Mouse (Mus musculus): ENCODE measurements at regions not wholly inside any gene's neighbourhood (a gene's known extent, or its start where the extent isn't known, plus 50 kb on each side); places are given as distances from the start of the nearest gene placed in this dataset.
"Not testable (repeated sequence)": the region's sequence is repeated elsewhere in the genome, so short reads cannot be mapped to it uniquely, and the experiment has no call there.

DNA sequence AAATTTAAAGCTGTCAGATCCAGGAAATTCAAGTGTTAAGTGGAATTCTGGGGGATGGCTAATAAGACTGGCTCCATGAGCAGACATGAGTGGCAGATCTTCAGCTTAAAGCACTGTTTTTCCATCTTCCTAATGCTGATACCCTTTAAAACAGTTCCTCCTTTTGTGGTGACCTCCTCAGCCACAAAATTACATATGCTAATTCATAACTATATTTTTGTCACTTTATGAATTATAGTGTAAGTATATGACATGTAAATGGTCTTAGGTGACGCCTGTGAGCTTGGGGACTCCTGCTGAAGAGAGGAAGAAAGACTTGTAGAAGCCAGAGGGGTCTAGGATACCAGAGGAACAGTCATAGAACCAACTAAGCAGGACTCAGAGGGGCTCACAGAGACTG lies 95.2 kb downstream of the Dusp6 start:
- Histone ChIP-seq H3K79me2 (ENCODE audit: control insufficient read depth, insufficient read depth) (no peaks in the 10 kb centered on the region), H3K79me3 (ENCODE audit: low read depth) (no peaks in the 10 kb centered on the region), H3ac (ENCODE audit: control insufficient read depth, insufficient read length, low read depth) (no peak overlapping the region), H3K4me3 (ENCODE audit: insufficient read depth, poor library complexity, severe bottlenecking) (no peak overlapping the region), H3K36me3 (ENCODE audit: control insufficient read depth, insufficient read depth) (no peaks in the 10 kb centered on the region), H3K27me3 (ENCODE audit: control insufficient read depth, insufficient read depth, insufficient read length) (no peaks in the 10 kb centered on the region)
- TF ChIP-seq MYOG (IDR thresholded peaks at IDR 0.05; ENCODE audit: control insufficient read depth, extremely low read depth, insufficient read length): no peak

DNA sequence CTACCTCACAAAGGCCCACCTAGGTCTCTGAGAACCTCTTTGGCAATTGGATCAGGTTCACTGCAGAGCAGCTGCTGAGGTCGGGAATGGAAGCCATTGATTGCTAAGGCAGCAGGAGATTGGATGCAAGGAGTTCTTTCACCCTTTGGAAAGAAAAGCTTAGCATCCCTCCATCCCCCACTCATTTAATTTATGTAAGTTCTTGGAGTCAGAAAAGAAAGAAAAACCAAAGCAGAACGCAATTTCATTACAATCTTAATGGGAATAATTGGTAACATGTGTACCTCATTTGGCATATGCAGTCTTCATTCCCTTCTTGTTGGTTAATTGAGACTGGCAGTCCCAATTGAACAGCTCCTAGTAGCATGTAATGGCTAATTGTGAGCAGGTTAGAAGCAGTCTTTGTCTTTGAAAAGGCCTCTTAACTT lies 96.4 kb downstream of the Dusp6 start:
- no peaks in the 10 kb centered on the region for H3K79me3 ChIP-seq (ENCODE audit: low read depth)
- TF ChIP-seq CEBPB (IDR thresholded peaks at IDR 0.05; ENCODE audit: low read depth): no peak
- TF ChIP-seq MAX (IDR thresholded peaks at IDR 0.05): no peak
- TF ChIP-seq MYOG (IDR thresholded peaks at IDR 0.05; ENCODE audit: control insufficient read depth, extremely low read depth, insufficient read length): no peak
- TF ChIP-seq FOSL1 (IDR thresholded peaks at IDR 0.05; ENCODE audit: insufficient read depth, low read length, poor library complexity, severe bottlenecking): no peak
- TF ChIP-seq MYOD1 (IDR thresholded peaks at IDR 0.05; ENCODE audit: control insufficient read depth, insufficient read length, low read depth): no peak
- TF ChIP-seq CTCF (IDR thresholded peaks at IDR 0.05; ENCODE audit: control insufficient read depth, insufficient read depth, insufficient read length): no peak
- no peak for TF ChIP-seq USF1 (IDR thresholded peaks at IDR 0.05; ENCODE audit: low read depth)
- no peak overlapping the region for H3K4me3 ChIP-seq (ENCODE audit: insufficient read depth, poor library complexity, severe bottlenecking)
- no peaks in the 10 kb centered on the region for H3K36me3 ChIP-seq (ENCODE audit: control insufficient read depth, insufficient read depth)
- no peaks in the 10 kb centered on the region for H3K27me3 ChIP-seq (ENCODE audit: control insufficient read depth, insufficient read depth, insufficient read length)
- no peaks in the 10 kb centered on the region for H3K79me2 ChIP-seq (ENCODE audit: control insufficient read depth, insufficient read depth)
- H3ac ChIP-seq (ENCODE audit: control insufficient read depth, insufficient read length, low read depth): no peak overlapping the region

GRCm38 (mm10) chr10:99360601-99361000 lies 97.6 kb downstream of the Dusp6 start:
- not testable (repeated sequence) for H3K79me3 ChIP-seq (ENCODE audit: low read depth); H3K79me2 ChIP-seq (ENCODE audit: control insufficient read depth, insufficient read depth); H3ac ChIP-seq (ENCODE audit: control insufficient read depth, insufficient read length, low read depth); H3K4me3 ChIP-seq (ENCODE audit: insufficient read depth, poor library complexity, severe bottlenecking); H3K27me3 ChIP-seq (ENCODE audit: control insufficient read depth, insufficient read depth, insufficient read length); H3K36me3 ChIP-seq (ENCODE audit: control insufficient read depth, insufficient read depth)

DNA sequence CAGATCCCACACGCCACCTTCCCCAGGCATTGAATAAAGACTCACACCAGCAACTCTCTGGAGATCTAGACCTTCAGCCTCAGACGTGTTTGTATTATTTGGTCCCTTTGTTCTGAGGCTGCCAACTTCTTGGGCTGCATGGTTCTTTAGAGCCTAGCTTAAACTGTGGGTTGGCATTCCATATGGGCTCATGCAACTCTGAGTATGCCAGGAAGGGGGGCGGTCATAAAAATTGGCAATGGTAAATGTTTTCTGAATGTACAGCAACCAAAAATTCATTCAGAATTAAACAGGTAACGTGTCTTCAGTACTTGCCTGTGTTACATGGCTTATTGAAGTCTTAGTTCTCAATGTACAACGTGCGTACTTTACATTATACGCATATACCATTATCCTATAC lies 103.1 kb downstream of the Dusp6 start:
- H3K27me3 ChIP-seq (ENCODE audit: control insufficient read depth, insufficient read depth, insufficient read length): no peaks in the 10 kb centered on the region
- TF ChIP-seq MYOG (IDR thresholded peaks at IDR 0.05; ENCODE audit: control insufficient read depth, extremely low read depth, insufficient read length) (no peak), MAX (IDR thresholded peaks at IDR 0.05) (no peak), FOSL1 (IDR thresholded peaks at IDR 0.05; ENCODE audit: insufficient read depth, low read length, poor library complexity, severe bottlenecking) (no peak), CTCF (IDR thresholded peaks at IDR 0.05; ENCODE audit: control insufficient read depth, insufficient read depth, insufficient read length) (no peak), USF1 (IDR thresholded peaks at IDR 0.05; ENCODE audit: low read depth) (no peak), MYOD1 (IDR thresholded peaks at IDR 0.05; ENCODE audit: control insufficient read depth, insufficient read length, low read depth) (no peak), CEBPB (IDR thresholded peaks at IDR 0.05; ENCODE audit: low read depth) (no peak)

GRCm38 (mm10) chr10:99367757-99368156 lies 104.7 kb downstream of the Dusp6 start:
- H3K36me3 ChIP-seq (ENCODE audit: control insufficient read depth, insufficient read depth): no peaks in the 10 kb centered on the region
- H3K79me2 ChIP-seq (ENCODE audit: control insufficient read depth, insufficient read depth): no peaks in the 10 kb centered on the region
- H3K4me3 ChIP-seq (ENCODE audit: insufficient read depth, poor library complexity, severe bottlenecking): no peak overlapping the region
- TF ChIP-seq MYOD1 (IDR thresholded peaks at IDR 0.05; ENCODE audit: control insufficient read depth, insufficient read length, low read depth) (no peak), CEBPB (IDR thresholded peaks at IDR 0.05; ENCODE audit: low read depth) (no peak), CTCF (IDR thresholded peaks at IDR 0.05; ENCODE audit: control insufficient read depth, insufficient read depth, insufficient read length) (no peak), MYOG (IDR thresholded peaks at IDR 0.05; ENCODE audit: control insufficient read depth, extremely low read depth, insufficient read length) (no peak), MAX (IDR thresholded peaks at IDR 0.05) (no peak), USF1 (IDR thresholded peaks at IDR 0.05; ENCODE audit: low read depth) (no peak), FOSL1 (IDR thresholded peaks at IDR 0.05; ENCODE audit: insufficient read depth, low read length, poor library complexity, severe bottlenecking) (no peak)
- H3K27me3 ChIP-seq (ENCODE audit: control insufficient read depth, insufficient read depth, insufficient read length): no peaks in the 10 kb centered on the region
- H3ac ChIP-seq (ENCODE audit: control insufficient read depth, insufficient read length, low read depth): no peak overlapping the region
- no peaks in the 10 kb centered on the region for H3K79me3 ChIP-seq (ENCODE audit: low read depth)

More for the DNA sequence above, 103.1 kb downstream of the Dusp6 start:
- Histone ChIP-seq H3K79me3 (ENCODE audit: low read depth) (no peaks in the 10 kb centered on the region), H3ac (ENCODE audit: control insufficient read depth, insufficient read length, low read depth) (no peak overlapping the region), H3K79me2 (ENCODE audit: control insufficient read depth, insufficient read depth) (no peaks in the 10 kb centered on the region), H3K36me3 (ENCODE audit: control insufficient read depth, insufficient read depth) (no peaks in the 10 kb centered on the region), H3K4me3 (ENCODE audit: insufficient read depth, poor library complexity, severe bottlenecking) (no peak overlapping the region)

DNA sequence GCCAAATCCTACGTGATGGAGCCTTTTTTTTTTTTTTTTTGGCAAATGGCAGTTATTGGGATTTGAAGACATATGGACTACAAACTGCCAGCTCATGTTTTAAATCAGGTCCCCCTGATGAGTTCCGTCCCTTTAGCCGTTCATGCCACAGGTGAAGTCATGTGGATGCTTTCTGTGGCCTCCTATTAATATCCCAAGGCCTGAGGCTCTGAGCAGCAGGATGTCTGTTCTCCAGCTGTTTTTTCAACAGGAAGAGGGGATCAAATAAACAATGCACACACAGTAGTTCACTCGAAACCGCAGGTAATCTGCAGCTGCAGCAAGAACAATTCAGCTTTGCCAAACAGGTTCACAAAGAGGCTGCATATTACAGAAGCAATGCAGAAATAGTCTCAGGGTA lies 112.1 kb downstream of the Dusp6 start:
- no peaks in the 10 kb centered on the region for H3K36me3 ChIP-seq (ENCODE audit: control insufficient read depth, insufficient read depth)
- H3K79me3 ChIP-seq (ENCODE audit: low read depth): no peaks in the 10 kb centered on the region
- no peak for TF ChIP-seq CTCF (IDR thresholded peaks at IDR 0.05; ENCODE audit: control insufficient read depth, insufficient read depth, insufficient read length)
- TF ChIP-seq MYOG (IDR thresholded peaks at IDR 0.05; ENCODE audit: control insufficient read depth, extremely low read depth, insufficient read length): no peak
- no peak for TF ChIP-seq USF1 (IDR thresholded peaks at IDR 0.05; ENCODE audit: low read depth)
- no peak for TF ChIP-seq FOSL1 (IDR thresholded peaks at IDR 0.05; ENCODE audit: insufficient read depth, low read length, poor library complexity, severe bottlenecking)
- TF ChIP-seq CEBPB (IDR thresholded peaks at IDR 0.05; ENCODE audit: low read depth): no peak
- no peaks in the 10 kb centered on the region for H3K27me3 ChIP-seq (ENCODE audit: control insufficient read depth, insufficient read depth, insufficient read length)
- no peak overlapping the region for H3ac ChIP-seq (ENCODE audit: control insufficient read depth, insufficient read length, low read depth)
- no peak overlapping the region for H3K4me3 ChIP-seq (ENCODE audit: insufficient read depth, poor library complexity, severe bottlenecking)
- no peaks in the 10 kb centered on the region for H3K79me2 ChIP-seq (ENCODE audit: control insufficient read depth, insufficient read depth)
